Mouse (Mus musculus) cerebellum, adult 2 months (tissue): ENCODE data around the gene Atp5c1. TPM values are rescaled to one million over a fixed set of nuclear protein-coding genes. Genes with fewer than 3 reads are reported as not detected.

Source experiments
- DNase-seq, 2 experiments: peaks; one replicate each; pipeline ENCODE4 v3.0.0; 2021
- H3K27ac ChIP-seq: fragments of 200-500 bp; 2 replicates; pipeline ENCODE4 v1.5.1; 2012; ENCODE audit warnings: low read length, control low read depth, inconsistent platforms; ENCODE audit not compliant: insufficient read depth
- H3K27me3 ChIP-seq: fragments of 200-500 bp; 2 replicates; pipeline ENCODE4 v1.6.1; 2012; ENCODE audit warnings: inconsistent platforms, mild to moderate bottlenecking, low read length, moderate library complexity; ENCODE audit not compliant: control insufficient read depth, insufficient read depth
- H3K4me1 ChIP-seq: fragments of 200-500 bp; 2 replicates; pipeline ENCODE4 v1.6.1; 2011; ENCODE audit warnings: low read length; ENCODE audit not compliant: control insufficient read depth, insufficient read depth
- H3K4me3 ChIP-seq: fragments of 200-500 bp; replicated peaks from 2 replicates; pipeline ENCODE3; 2011; ENCODE audit warnings: mild to moderate bottlenecking, low read depth, low read length, control low read depth; ENCODE audit not compliant: insufficient read depth
- CTCF ChIP-seq: fragments of 200-500 bp; IDR thresholded peaks from 2 replicates; pipeline ENCODE4 v1.5.1; 2011; ENCODE audit warnings: low read depth, mild to moderate bottlenecking, control low read depth, low read length, moderate library complexity, borderline replicate concordance; ENCODE audit not compliant: insufficient read depth
- POLR2A ChIP-seq: fragments of 200-500 bp; IDR thresholded peaks from 2 replicates; pipeline ENCODE4 v1.6.1; 2011; ENCODE audit warnings: low read length, control low read depth, borderline replicate concordance; ENCODE audit not compliant: insufficient read depth
- WGBS: fragments of 180-500 bp; shearing (Covaris S2); methylation state at CpG from one replicate; pipeline ENCODE4 v1.1.7; 2018; 5-methylcytosine and 5-hydroxymethylcytosine counted together
- polyA plus RNA-seq: library from polyadenylated mRNA; depleted of rRNA; stranded (reverse); fragments of >200 nt; gene quantifications from 2 replicates; pipeline ENCODE4 v1.2.3, GENCODE M21; 2012; rRNA removed

Gene Atp5c1
- polyA plus RNA-seq, result 527 TPM in 2 replicates

DNA sequence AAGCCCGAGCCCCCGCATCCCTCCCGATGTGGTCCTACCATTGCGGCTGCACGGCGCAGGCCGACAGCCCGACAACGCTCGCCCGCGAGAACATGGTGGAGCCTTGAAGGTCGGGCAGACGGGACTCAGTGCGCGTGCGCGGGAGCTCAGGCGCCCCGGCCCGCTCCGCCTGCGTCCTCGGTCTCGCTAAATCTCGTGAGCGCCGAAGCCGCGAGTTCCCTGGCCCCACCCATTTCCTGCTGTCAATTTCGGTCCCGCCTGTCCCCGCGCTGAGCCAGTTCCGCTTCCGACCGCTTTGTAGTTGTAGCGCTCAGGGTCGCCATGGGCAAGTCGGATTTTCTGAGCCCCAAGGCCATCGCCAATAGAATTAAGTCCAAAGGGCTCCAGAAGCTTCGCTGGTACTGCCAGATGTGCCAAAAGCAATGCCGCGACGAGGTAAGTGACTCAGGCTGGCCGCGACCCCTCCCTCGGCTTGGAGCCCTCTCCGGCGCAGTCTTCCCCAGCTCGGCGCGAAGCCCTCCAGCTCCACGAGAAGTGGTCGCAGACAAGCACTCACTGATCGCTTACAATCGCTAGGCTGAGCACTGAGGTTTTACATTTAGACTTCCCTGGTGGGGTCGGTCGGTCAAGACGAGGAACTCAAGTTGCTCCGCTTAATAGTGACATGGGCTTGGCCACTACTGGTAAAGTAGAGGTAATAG, at the start of gene Atp5c1, which contains the start of gene Kin:
Atp5c1 (minus strand) TSS at position 201 of the 701 bp plus-strand sequence.
Kin (plus strand) TSS at position 284 of the 701 bp plus-strand sequence.
- Histone ChIP-seq H3K4me3 (peak within 1 kb of the TSS; percentile 68), H3K27ac (peak within 1 kb of the TSS; percentile 95), H3K4me1 (peaks cover 17% of the 10 kb centered on the region), H3K27me3 (no peaks in the 10 kb centered on the region)
- peak; percentile 96 for DNase-seq
- TF ChIP-seq POLR2A (peak; percentile 96), CTCF (peak; percentile 37)
- under 1% methylated on average over 61 of the region's 61 CpGs for WGBS

- TF ChIP-seq CTCF, result no peak
- TF ChIP-seq POLR2A, result no peak
- H3K4me1 ChIP-seq, result no peaks in the 10 kb centered on the region
- no peaks in the 10 kb centered on the region for H3K27me3 ChIP-seq
- WGBS, result 71% methylated on average over 4 of the region's 4 CpGs
- DNase-seq, result no peak
- H3K4me3 ChIP-seq, result no peak overlapping the region
- H3K27ac ChIP-seq, result no peak overlapping the region
Observed at GRCm38 (mm10) chr2:10128571-10128970, 48.3 kb upstream of the Atp5c1 start.

- Histone ChIP-seq H3K4me3 (no peak overlapping the region), H3K27ac (no peak overlapping the region), H3K4me1 (no peaks in the 10 kb centered on the region), H3K27me3 (no peaks in the 10 kb centered on the region)
- WGBS, result 97% methylated on average over 5 of the region's 5 CpGs
- no peak for DNase-seq
- TF ChIP-seq POLR2A (no peak), CTCF (no peak)
Observed at GRCm38 (mm10) chr2:10127471-10127870, 47.2 kb upstream of the Atp5c1 start.

GRCm38 (mm10) chr2:10126122-10126521, 45.8 kb upstream of the Atp5c1 start:
- TF ChIP-seq POLR2A, result no peak
- 83% methylated on average over 4 of the region's 4 CpGs for WGBS
- DNase-seq, result no peak
- Histone ChIP-seq H3K27ac (no peak overlapping the region), H3K4me3 (no peak overlapping the region), H3K4me1 (no peaks in the 10 kb centered on the region), H3K27me3 (no peaks in the 10 kb centered on the region)

- H3K4me1 ChIP-seq, result no peaks in the 10 kb centered on the region
- TF ChIP-seq POLR2A (no peak), CTCF (no peak)
- no peak overlapping the region for H3K4me3 ChIP-seq
- no peaks in the 10 kb centered on the region for H3K27me3 ChIP-seq
- no peak for DNase-seq
- WGBS, result 68% methylated on average over 3 of the region's 3 CpGs
- no peak overlapping the region for H3K27ac ChIP-seq
Observed at GRCm38 (mm10) chr2:10121826-10122225, 41.5 kb upstream of the Atp5c1 start.

DNA sequence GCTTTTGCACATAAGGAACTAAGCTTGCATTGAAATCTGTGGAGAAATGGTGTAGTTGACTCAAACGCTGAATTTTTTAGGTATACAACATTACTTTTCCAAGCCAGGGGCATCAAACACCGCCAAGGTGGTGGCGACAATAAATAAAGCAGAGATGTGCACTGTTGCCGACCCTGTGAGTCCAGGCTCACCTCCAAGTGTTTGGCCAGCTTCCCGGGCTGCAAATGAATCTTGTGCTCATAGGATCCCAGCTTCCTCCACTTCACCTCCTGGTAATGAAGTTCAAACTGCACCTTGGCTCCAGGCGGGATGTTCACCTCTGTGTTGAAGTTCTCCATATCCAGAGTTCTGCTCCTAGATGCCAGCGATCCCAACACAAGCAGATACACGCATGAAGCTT, 39.0 kb upstream of the Atp5c1 start:
- H3K4me1 ChIP-seq, result no peaks in the 10 kb centered on the region
- H3K27ac ChIP-seq, result no peak overlapping the region
- no peak for TF ChIP-seq POLR2A
- TF ChIP-seq CTCF, result no peak
- H3K27me3 ChIP-seq, result no peaks in the 10 kb centered on the region
- 50% methylated on average over 8 of the region's 8 CpGs for WGBS
- no peak overlapping the region for H3K4me3 ChIP-seq
- DNase-seq, result no peak

- Histone ChIP-seq H3K27me3 (no peaks in the 10 kb centered on the region), H3K4me3 (no peak overlapping the region), H3K27ac (no peak overlapping the region), H3K4me1 (no peaks in the 10 kb centered on the region)
- DNase-seq, result no peak
- TF ChIP-seq POLR2A (no peak), CTCF (no peak)
- WGBS, result 16% methylated on average over 1 of the region's 1 CpGs
Observed at GRCm38 (mm10) chr2:10118751-10119150, 38.4 kb upstream of the Atp5c1 start.

- Histone ChIP-seq H3K4me3 (no peak overlapping the region), H3K27ac (no peak overlapping the region), H3K4me1 (no peaks in the 10 kb centered on the region), H3K27me3 (no peaks in the 10 kb centered on the region)
- WGBS, result 64% methylated on average over 6 of the region's 6 CpGs
- no peak for TF ChIP-seq CTCF
- no peak for TF ChIP-seq POLR2A
- no peak for DNase-seq
Observed at GRCm38 (mm10) chr2:10108535-10109189, 28.4 kb upstream of the Atp5c1 start.
